Mouse (Mus musculus) cerebellum, adult 2 months (tissue): ENCODE measurements around the gene Uqcr10.
"Not testable (repeated sequence)": the region's sequence is repeated elsewhere in the genome, so short reads cannot be mapped to it uniquely, and the experiment has no call there.

Experiments used
- CTCF ChIP-seq: fragments of 200-500 bp; IDR thresholded peaks from 2 replicates; pipeline ENCODE4 v1.5.1; 2011; ENCODE audit warnings: low read depth, mild to moderate bottlenecking, control low read depth, low read length, moderate library complexity, borderline replicate concordance; ENCODE audit not compliant: insufficient read depth
- POLR2A ChIP-seq: fragments of 200-500 bp; IDR thresholded peaks from 2 replicates; pipeline ENCODE4 v1.6.1; 2011; ENCODE audit warnings: low read length, control low read depth, borderline replicate concordance; ENCODE audit not compliant: insufficient read depth

GRCm38 (mm10) chr11:4710188-4710587 lies 6.0 kb upstream of the Uqcr10 start:
- TF ChIP-seq CTCF, POLR2A: not testable (repeated sequence)
